Mouse (Mus musculus): ENCODE results near the gene Akap13.

GRCm38 (mm10) chr7:75802887-75803286 is 347.6 kb downstream of the Akap13 start:
- no peak for TF ChIP-seq CTCF (IDR thresholded peaks at IDR 0.05; ENCODE audit: borderline replicate concordance, insufficient read depth, low read depth, low read length)
- TF ChIP-seq POLR2A (IDR thresholded peaks at IDR 0.05; ENCODE audit: borderline replicate concordance, insufficient read depth, low read length) = no peak

Data from cerebellum, adult 2 months (tissue).